Mouse (Mus musculus) lung, postnatal 0 days (tissue): Measurements from ENCODE around the gene Gm21778. TPM values are rescaled to one million over a fixed set of nuclear protein-coding genes. Genes with fewer than 3 reads are reported as not detected.
"Not testable (repeated sequence)": the region's sequence is repeated elsewhere in the genome, so short reads cannot be mapped to it uniquely, and the experiment has no call there.

Experiments
- ATAC-seq: fragments of 200-750 bp; cut with Nextera tagmentation; 2 replicates; pipeline ENCODE4 v1.8.0; 2017; ENCODE audit warnings: moderate library complexity
- DNase-seq: peaks from one replicate; pipeline ENCODE4 v3.0.0-alpha.2; 2016; ENCODE audit warnings: low spot score
- H3K27ac ChIP-seq: fragments of 300-500 bp; sonication (generic); 2 replicates; pipeline ENCODE4 v1.5.1; 2014; ENCODE audit warnings: antibody characterized with exemption, mild to moderate bottlenecking, low read length, mixed read lengths
- H3K27me3 ChIP-seq: fragments of 300-500 bp; sonication (generic); replicated peaks from 2 replicates; pipeline ENCODE4 v1.6.1; 2014; ENCODE audit warnings: low read length, mixed read lengths; ENCODE audit not compliant: insufficient read depth
- H3K36me3 ChIP-seq: fragments of 300-500 bp; sonication (generic); 2 replicates; pipeline ENCODE4 v1.6.1; 2014; ENCODE audit warnings: low read length, mixed read lengths; ENCODE audit not compliant: insufficient read depth
- H3K4me1 ChIP-seq: fragments of 300-500 bp; sonication (generic); 2 replicates; pipeline ENCODE4 v1.6.1; 2014; ENCODE audit warnings: antibody characterized with exemption, low read depth, low read length, mixed read lengths; ENCODE audit not compliant: insufficient read depth
- H3K4me2 ChIP-seq: fragments of 300-500 bp; sonication (generic); replicated peaks from 2 replicates; pipeline ENCODE4 v1.6.1; 2014; ENCODE audit warnings: low read depth, mild to moderate bottlenecking, low read length, moderate library complexity, mixed read lengths
- H3K4me3 ChIP-seq: fragments of 300-500 bp; sonication (generic); 2 replicates; pipeline ENCODE4 v1.5.1; 2014; ENCODE audit warnings: low read depth, low read length
- H3K9ac ChIP-seq: fragments of 300-500 bp; sonication (generic); replicated peaks from 2 replicates; pipeline ENCODE4 v1.6.1; 2014; ENCODE audit warnings: low read depth, mild to moderate bottlenecking
- H3K9me3 ChIP-seq: fragments of 300-500 bp; sonication (generic); 2 replicates; pipeline ENCODE4 v1.6.1; 2016; ENCODE audit warnings: low read length, mixed read lengths
- polyA plus RNA-seq: library from polyadenylated mRNA; unstranded; fragments of >200 nt; fragmentation: Nextera tagmentation; extraction: Ambion mirVana; gene quantifications from 2 replicates; pipeline ENCODE4 v1.2.1, GENCODE M21; 2015

The Gm21778 gene
- not detected in 2 replicates for polyA plus RNA-seq

DNA sequence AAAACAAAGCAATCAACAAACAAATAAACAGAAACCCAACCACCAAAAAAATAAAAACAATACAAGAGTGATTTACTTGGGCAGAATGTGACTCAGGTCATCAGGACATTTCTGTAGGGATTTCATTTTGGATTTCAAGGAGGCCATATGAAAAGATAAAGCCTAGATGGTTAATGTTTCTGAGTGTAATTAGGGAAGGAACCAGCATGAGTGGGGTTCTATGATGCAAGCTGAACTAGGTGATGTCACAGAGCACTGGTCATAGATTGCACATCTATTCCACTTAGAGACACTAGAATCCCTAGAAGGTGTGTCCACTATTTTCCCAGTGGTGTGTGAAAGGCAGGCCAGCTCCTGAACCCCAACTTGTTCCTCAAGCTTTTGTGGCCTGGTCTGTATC is at the start of gene Gm21778:
TSS of gene Gm21778 (plus strand) at position 301 of the 400 bp plus-strand sequence.
- not testable (repeated sequence) for H3K4me3 ChIP-seq, H3K9ac ChIP-seq, DNase-seq, ATAC-seq, H3K4me1 ChIP-seq, H3K4me2 ChIP-seq, H3K36me3 ChIP-seq, H3K9me3 ChIP-seq, H3K27me3 ChIP-seq, H3K27ac ChIP-seq

Other genes starting within 250 kb of the Gm21778 start
- not detected in 2 replicates for gene Gm20914, start 216.5 kb upstream of the Gm21778 start, polyA plus RNA-seq
- not detected in 2 replicates for gene Gm28171, start 149.1 kb upstream of the Gm21778 start, polyA plus RNA-seq